Comparison of ENCODE assay signal across 11 mouse cellular contexts in the genomic region with DNA sequence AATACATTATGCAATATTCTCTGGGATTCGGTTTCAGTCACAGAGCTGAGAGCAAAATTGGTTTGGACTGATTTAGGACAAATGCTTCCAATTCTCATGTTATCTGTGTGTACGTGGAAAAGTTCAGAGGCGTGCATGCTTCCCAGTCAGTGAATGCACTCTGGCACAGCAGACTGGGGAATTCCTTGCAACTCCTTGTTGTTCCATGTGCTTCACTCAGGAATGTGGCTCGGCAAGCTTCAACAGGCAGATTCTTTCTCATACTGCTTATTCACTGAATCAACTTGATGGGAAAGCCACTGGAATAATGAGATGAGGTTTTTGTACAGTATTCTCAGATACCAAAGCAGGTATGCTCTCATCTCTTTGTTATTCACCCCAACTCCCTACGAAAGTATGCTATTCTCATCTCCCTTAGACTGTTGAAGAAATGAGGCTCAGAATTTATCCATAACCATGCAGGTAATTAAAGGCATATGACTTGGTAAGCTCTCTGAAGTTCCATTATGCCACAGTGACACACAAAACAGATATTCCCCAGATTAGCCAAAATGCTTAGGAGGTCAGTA.
A peak's percentile ranks its signal among the peaks of the same experiment; 100 is the strongest.
DNase-seq lines count a peak whose midpoint lies in the region; ATAC-seq lines count a peak whose summit lies in the region.
"Had no signal": no experiment of that assay in that cellular context is flagged by ENCODE, and none has a peak within 500 bp of the region (broad histone marks: within the 10 kb centered on the region; RNA-seq: fewer than 3 reads in every experiment).

No protein-coding gene starts in this region.

- no peaks in the 10 kb centered on the region for H3K36me3 ChIP-seq in embryonic facial prominence, embryonic 15.5 days
- H3K36me3 ChIP-seq: G1E; stomach, embryonic 15.5 days had no signal

- H3K27me3 ChIP-seq in embryonic facial prominence, embryonic 15.5 days, result no peaks in the 10 kb centered on the region
- H3K27me3 ChIP-seq: stomach, embryonic 15.5 days had no signal

- WGBS in embryonic facial prominence, embryonic 15.5 days, result 14% methylated on average over 5 of the region's 5 CpGs

- H3K9me3 ChIP-seq in embryonic facial prominence, embryonic 15.5 days (replicated peaks), result no peaks in the 10 kb centered on the region
- H3K9me3 ChIP-seq: stomach, embryonic 15.5 days had no signal

- H3K27ac ChIP-seq in embryonic facial prominence, embryonic 15.5 days (replicated peaks), result peak overlapping the region; percentile 58; the same call in 1 of the 2 replicates
- H3K27ac ChIP-seq: stomach, embryonic 15.5 days had no signal

- DNase-seq in ovary, adult 18-20 months (ENCODE audit: low spot score), result peak; percentile 3
- no peak for DNase-seq in ovary, postnatal 36 days (ENCODE audit: low spot score)
- DNase-seq in kidney, postnatal 25 days, result peak; percentile 14 to 37
- DNase-seq in skeletal muscle tissue, adult 2 months (ENCODE audit: low read depth, low spot score), result peak; percentile 7
- DNase-seq in thymus, postnatal 14 days, result no peak
- no peak for DNase-seq in T-cell, adult 2 months (ENCODE audit: low spot score)
- DNase-seq: cerebellum, adult 2 months had no signal

- no peak overlapping the region for H3K9ac ChIP-seq in embryonic facial prominence, embryonic 15.5 days
- H3K9ac ChIP-seq: stomach, embryonic 15.5 days had no signal

- peaks cover 5% of the 10 kb centered on the region; the same call in 1 of the 2 replicates for H3K4me1 ChIP-seq in embryonic facial prominence, embryonic 15.5 days
- H3K4me1 ChIP-seq: stomach, embryonic 15.5 days had no signal

- H3K4me3 ChIP-seq in embryonic facial prominence, embryonic 15.5 days (replicated peaks), result no peak overlapping the region
- H3K4me3 ChIP-seq: stomach, embryonic 15.5 days had no signal

- no peak overlapping the region for H3K4me2 ChIP-seq in embryonic facial prominence, embryonic 15.5 days (replicated peaks)
- H3K4me2 ChIP-seq: stomach, embryonic 15.5 days had no signal

- ATAC-seq in embryonic facial prominence, embryonic 15.5 days (ENCODE audit: insufficient number of reproducible peaks, low FRiP score, low TSS enrichment, low read depth), result peak; percentile 63; the same call in 1 of the 2 replicates
- no peak for ATAC-seq in cerebellum, adult (ENCODE audit: insufficient number of reproducible peaks, low FRiP score, low TSS enrichment)

Comparison
In these comparisons a context has a peak if more than half of its experiments do, and no peak if none do; other contexts are left out.
1. DNase-seq: peak in ovary, adult 18-20 months (single experiment), kidney, postnatal 25 days (2 of 2) and skeletal muscle tissue, adult 2 months (single experiment); none in ovary, postnatal 36 days (single experiment), thymus, postnatal 14 days (single experiment) and T-cell, adult 2 months (single experiment).